Mouse (Mus musculus) liver, adult 2 months (tissue): ENCODE measurements around the gene Tsg101. TPM values are rescaled to one million over a fixed set of nuclear protein-coding genes. Genes with fewer than 3 reads are reported as not detected.

Experiments
- DNase-seq: peaks from one replicate; pipeline ENCODE4 v3.0.0-alpha.2; 2011; ENCODE audit warnings: low read depth, low spot score; ENCODE audit errors: extremely low read depth
- H3K27ac ChIP-seq: fragments of 200-500 bp; replicated peaks from 2 replicates; pipeline ENCODE4 v1.5.1; 2012; ENCODE audit warnings: low read depth, mild to moderate bottlenecking, control low read depth, inconsistent platforms, low read length; ENCODE audit not compliant: insufficient read depth
- H3K27me3 ChIP-seq: fragments of 200-500 bp; 2 replicates; pipeline ENCODE4 v1.6.1; 2012; ENCODE audit warnings: mild to moderate bottlenecking, moderate library complexity, low read length, inconsistent platforms; ENCODE audit not compliant: control insufficient read depth, insufficient read depth
- H3K36me3 ChIP-seq: fragments of 200-500 bp; 2 replicates; pipeline ENCODE4 v1.6.1; 2012; ENCODE audit warnings: low read length, inconsistent platforms; ENCODE audit not compliant: control insufficient read depth, insufficient read depth
- H3K4me1 ChIP-seq: fragments of 200-500 bp; 2 replicates; pipeline ENCODE4 v1.6.1; 2011; ENCODE audit warnings: low read length; ENCODE audit not compliant: control insufficient read depth, insufficient read depth
- H3K4me3 ChIP-seq: fragments of 200-500 bp; 2 replicates; pipeline ENCODE4 v1.5.1; 2011; ENCODE audit warnings: low read depth, mild to moderate bottlenecking, control low read depth, low read length, moderate library complexity; ENCODE audit not compliant: insufficient read depth
- H3K79me2 ChIP-seq: fragments of 200-500 bp; 2 replicates; pipeline ENCODE4 v1.6.1; 2012; ENCODE audit warnings: inconsistent platforms, mild to moderate bottlenecking, low read length, moderate library complexity; ENCODE audit not compliant: control insufficient read depth, insufficient read depth
- H3K9ac ChIP-seq: fragments of 200-500 bp; 2 replicates; pipeline ENCODE4 v1.6.1; 2012; ENCODE audit warnings: low read depth, mild to moderate bottlenecking, control low read depth, inconsistent platforms, low read length
- CTCF ChIP-seq: fragments of 200-500 bp; IDR thresholded peaks from 2 replicates; pipeline ENCODE4 v1.5.1; 2011; ENCODE audit warnings: low read depth, low read length, control low read depth
- POLR2A ChIP-seq: fragments of 200-500 bp; IDR thresholded peaks from 2 replicates; pipeline ENCODE4 v1.6.1; 2011; ENCODE audit warnings: low read length, control low read depth; ENCODE audit not compliant: insufficient read depth; ENCODE audit errors: extremely low read depth
- WGBS: fragments of 180-500 bp; shearing (Covaris S2); methylation state at CpG from one replicate; pipeline ENCODE4 v1.1.7; 2018; 5-methylcytosine and 5-hydroxymethylcytosine counted together
- polyA plus RNA-seq: library from polyadenylated mRNA; depleted of rRNA; stranded (reverse); fragments of >200 nt; gene quantifications from 2 replicates; pipeline ENCODE4 v1.2.3, GENCODE M21; 2012
- total RNA-seq: library from RNA; depleted of rRNA; stranded (reverse); fragments of >200 nt; gene quantifications from 2 replicates; pipeline ENCODE4 v1.2.3, GENCODE M21; 2014

Gene Tsg101
- total and polyA plus RNA-seq, 2 experiments, result 19.5 to 43.6 TPM

DNA sequence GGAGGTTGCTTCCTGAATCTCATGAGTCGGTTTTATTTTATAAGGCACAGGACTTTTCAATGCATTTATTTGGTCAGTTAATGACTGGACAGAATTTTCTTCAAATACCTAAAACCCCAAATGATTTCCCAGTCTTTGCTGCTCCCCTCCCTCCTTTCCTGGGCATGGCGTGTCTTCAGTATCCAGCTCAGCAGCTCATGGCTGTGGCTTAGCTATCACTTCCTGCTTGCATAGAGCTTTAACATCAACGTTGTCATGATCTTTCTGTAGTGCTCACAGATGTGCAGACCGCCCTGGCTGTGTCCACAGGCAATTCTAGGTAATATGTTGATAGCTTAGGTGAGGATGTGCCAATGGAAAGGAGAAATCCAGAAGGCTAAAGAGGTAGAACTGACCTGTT is 47.8 kb downstream of the Tsg101 start:
- Histone ChIP-seq H3K79me2 (no peaks in the 10 kb centered on the region), H3K27me3 (no peaks in the 10 kb centered on the region), H3K9ac (no peak overlapping the region), H3K27ac (no peak overlapping the region), H3K36me3 (no peaks in the 10 kb centered on the region), H3K4me1 (no peaks in the 10 kb centered on the region), H3K4me3 (no peak overlapping the region)
- DNase-seq, result no peak
- WGBS, result 70% methylated on average over 4 of the region's 4 CpGs
- no peak for TF ChIP-seq CTCF
- TF ChIP-seq POLR2A, result no peak

DNA sequence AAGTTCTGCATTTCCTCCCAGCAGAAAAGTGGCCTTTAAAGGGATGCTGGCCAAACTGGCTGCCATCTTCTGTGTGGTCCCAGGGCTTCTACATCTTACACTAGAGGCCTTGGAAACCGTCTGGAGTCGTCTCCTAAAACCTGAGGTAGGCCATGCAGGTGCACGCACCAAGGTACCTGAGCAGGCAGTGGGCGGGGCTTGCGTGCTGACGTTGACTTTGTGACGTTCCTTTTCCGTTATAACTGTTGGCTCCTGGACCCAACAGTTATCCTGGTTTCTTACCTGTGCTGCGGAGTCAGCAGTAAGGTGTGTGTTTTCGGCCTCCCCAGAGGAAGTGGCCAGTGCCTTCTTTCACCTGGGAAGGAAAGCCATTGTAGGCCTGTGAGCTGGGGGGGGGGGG is 58.8 kb downstream of the Tsg101 start, which contains the start of gene Ldhc:
Ldhc (plus strand) TSS at position 208 of the 400 bp plus-strand sequence.
- Histone ChIP-seq H3K4me3 (no peak within 1 kb of the TSS), H3K36me3 (0 out of 2 replicates have a peak, but pooled peaks cover under 1% of the 10 kb centered on the region), H3K27ac (no peak within 1 kb of the TSS), H3K27me3 (no peaks in the 10 kb centered on the region), H3K79me2 (no peaks in the 10 kb centered on the region), H3K4me1 (no peaks in the 10 kb centered on the region), H3K9ac (no peak within 1 kb of the TSS)
- TF ChIP-seq CTCF, result no peak
- TF ChIP-seq POLR2A, result no peak
- 57% methylated on average over 10 of the region's 10 CpGs for WGBS
- DNase-seq, result no peak

DNA sequence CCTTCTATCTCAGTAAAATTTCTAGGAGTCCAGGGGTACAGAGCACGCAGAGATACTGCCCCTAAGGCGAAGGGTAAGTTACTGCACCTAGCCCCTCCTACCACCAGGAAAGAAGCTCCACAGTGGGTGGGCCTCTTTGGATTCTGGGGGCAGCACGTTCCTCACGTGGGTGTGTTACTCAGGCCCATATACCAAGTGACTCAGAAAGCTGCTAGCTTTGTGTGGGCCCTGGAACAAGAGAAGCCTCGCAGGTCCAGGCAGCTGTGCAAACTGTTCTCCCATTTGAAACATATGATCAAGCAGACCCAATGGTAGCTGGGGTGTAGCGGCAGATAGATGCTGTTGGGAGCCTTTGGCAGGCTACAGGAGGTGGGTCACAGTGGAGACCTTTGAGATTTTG is 60.7 kb downstream of the Tsg101 start:
- H3K9ac ChIP-seq, result no peak overlapping the region
- TF ChIP-seq CTCF (no peak), POLR2A (no peak)
- no peaks in the 10 kb centered on the region for H3K79me2 ChIP-seq
- WGBS, result 71% methylated on average over 6 of the region's 6 CpGs
- H3K4me3 ChIP-seq, result no peak overlapping the region
- no peaks in the 10 kb centered on the region for H3K27me3 ChIP-seq
- no peak for DNase-seq
- no peak overlapping the region for H3K27ac ChIP-seq
- peaks cover 14% of the 10 kb centered on the region for H3K36me3 ChIP-seq
- no peaks in the 10 kb centered on the region for H3K4me1 ChIP-seq

DNA sequence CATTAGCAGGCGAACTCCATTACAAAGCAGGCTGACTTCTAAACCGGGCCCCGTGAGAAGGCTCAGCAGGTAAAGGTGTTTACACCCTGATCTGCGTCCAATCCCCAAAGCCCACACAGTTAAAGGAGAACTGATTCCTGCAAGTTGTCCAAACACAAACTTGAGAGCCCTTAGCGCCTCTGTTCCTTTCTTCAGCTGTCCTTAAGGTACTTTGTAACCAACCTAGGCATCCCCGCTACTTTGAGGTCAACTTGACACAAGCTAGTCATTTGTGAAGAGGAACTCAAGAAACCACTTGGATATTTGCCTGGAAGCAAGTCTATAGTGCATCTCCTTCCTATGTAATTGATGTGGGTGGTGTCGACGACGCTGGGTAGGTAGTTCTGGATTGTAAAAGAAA is 62.3 kb downstream of the Tsg101 start:
- Histone ChIP-seq H3K36me3 (peaks cover 30% of the 10 kb centered on the region), H3K27me3 (no peaks in the 10 kb centered on the region), H3K4me3 (no peak overlapping the region), H3K9ac (no peak overlapping the region), H3K27ac (no peak overlapping the region), H3K4me1 (no peaks in the 10 kb centered on the region; the same call in 1 of the 2 replicates), H3K79me2 (no peaks in the 10 kb centered on the region)
- no peak for TF ChIP-seq CTCF
- TF ChIP-seq POLR2A, result no peak
- 73% methylated on average over 9 of the region's 9 CpGs for WGBS
- no peak for DNase-seq

DNA sequence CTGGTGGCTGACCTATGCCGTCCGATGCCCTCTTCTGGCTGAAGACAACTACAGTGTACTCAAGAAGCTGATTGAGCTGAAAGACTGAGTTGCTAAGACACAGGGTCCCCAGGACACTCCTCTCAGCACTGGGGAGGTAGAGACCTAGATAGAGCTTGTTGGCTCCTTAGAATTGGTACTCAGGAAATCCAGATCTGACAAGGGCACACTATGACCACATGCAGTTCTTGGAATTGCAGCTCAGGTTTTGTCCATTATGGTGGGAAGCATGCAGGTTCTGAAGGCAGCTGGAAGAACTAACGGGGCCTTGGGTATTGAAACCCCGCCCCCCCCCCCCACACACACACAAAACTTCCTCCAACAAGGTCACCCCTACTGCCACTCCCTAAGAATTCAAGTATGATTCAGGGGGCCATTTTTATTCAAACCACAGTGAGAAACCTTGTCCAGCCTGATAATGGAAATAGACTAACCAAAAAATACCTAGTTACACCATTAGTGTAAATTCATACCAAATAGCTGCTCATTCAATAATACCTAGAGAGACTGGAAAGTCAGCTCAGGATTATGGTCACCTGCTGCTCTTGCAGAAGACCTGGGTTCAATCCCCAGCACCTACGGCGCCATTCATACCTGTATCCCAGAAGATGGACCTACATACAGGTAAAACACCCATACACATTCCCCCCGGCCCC is 63.8 kb downstream of the Tsg101 start:
- peaks cover 5% of the 10 kb centered on the region; the same call in 1 of the 2 replicates for H3K4me1 ChIP-seq
- H3K79me2 ChIP-seq, result no peaks in the 10 kb centered on the region

DNA sequence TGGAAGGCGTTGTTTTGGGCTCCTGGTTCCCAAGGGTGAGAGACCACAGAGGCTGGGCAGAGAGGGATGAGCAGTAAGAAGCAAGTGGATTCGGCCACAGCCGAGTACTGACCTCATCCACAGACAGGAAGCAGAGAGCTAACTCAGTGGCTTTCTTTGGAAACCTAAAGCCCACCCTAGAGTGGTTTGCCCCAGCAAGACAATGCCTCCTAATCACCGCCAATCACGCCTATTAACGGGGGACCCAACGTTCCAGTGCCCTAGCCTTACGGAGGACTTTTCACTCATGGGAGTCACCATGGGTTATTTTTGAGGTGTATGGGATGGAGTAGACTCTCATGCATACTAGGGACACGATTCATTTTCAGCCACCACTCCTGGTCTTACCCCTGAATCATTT is 66.4 kb downstream of the Tsg101 start:
- 88% methylated on average over 9 of the region's 9 CpGs for WGBS
- no peak overlapping the region for H3K27ac ChIP-seq
- H3K27me3 ChIP-seq, result no peaks in the 10 kb centered on the region

More for the DNA sequence above, 63.8 kb downstream of the Tsg101 start:
- Histone ChIP-seq H3K27me3 (no peaks in the 10 kb centered on the region), H3K27ac (no peak overlapping the region), H3K36me3 (peaks cover 44% of the 10 kb centered on the region), H3K4me3 (no peak overlapping the region), H3K9ac (no peak overlapping the region)
- no peak for DNase-seq
- no peak for TF ChIP-seq POLR2A
- no peak for TF ChIP-seq CTCF
- 78% methylated on average over 7 of the region's 7 CpGs for WGBS

More for the DNA sequence above, 66.4 kb downstream of the Tsg101 start:
- H3K36me3 ChIP-seq, result peaks cover 67% of the 10 kb centered on the region
- H3K4me3 ChIP-seq, result no peak overlapping the region
- DNase-seq, result no peak
- H3K79me2 ChIP-seq, result no peaks in the 10 kb centered on the region
- H3K4me1 ChIP-seq, result peaks cover 9% of the 10 kb centered on the region
- H3K9ac ChIP-seq, result no peak overlapping the region
- TF ChIP-seq CTCF, result no peak
- no peak for TF ChIP-seq POLR2A
